Mouse (Mus musculus): ENCODE data around the gene Lcn2.

Gene Lcn2

GRCm38 (mm10) chr2:32343351-32343671 lies 44.7 kb downstream of the Lcn2 start:
- DNase-seq (ENCODE audit: low read depth) = no peak

- no peak for DNase-seq (ENCODE audit: low read depth)
Measured at GRCm38 (mm10) chr2:32342539-32343350, 45.3 kb downstream of the Lcn2 start.

DNA sequence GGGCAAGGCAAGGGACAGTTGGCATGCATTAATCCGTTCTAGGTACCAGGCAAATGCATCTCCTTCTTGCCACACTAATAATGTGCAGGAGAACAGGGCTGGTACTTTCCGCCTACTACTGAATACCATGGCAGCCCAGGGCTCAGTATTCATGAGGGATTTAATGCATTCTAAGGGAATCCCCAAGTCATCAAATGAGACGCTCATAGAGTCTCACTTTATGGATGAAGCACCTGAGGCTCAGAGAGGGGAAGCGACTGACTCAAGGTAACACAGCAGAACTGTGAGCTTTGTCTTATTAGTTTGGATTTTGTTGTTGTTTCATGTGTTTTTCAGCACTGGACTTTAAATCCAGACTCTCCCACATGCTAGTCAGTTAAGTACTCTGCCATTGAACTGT lies 46.0 kb downstream of the Lcn2 start:
- DNase-seq (ENCODE audit: low read depth) = no peak

DNA sequence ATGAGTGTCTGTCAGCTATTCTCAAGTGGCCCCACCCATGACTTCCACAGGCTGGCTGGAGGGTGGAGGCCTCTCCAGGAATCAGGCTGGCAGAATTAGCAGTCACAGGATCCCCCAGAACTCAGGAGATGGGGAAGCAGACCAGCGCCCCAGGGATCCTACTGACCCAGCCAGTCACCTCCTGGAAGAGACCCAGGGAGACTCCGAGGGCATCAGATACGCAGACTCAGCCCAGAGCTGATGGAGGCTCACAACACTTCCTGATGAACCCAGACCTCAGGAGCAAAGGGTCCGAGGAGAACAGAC lies 46.5 kb downstream of the Lcn2 start:
- no peak for DNase-seq (ENCODE audit: low read depth)

- no peak for DNase-seq (ENCODE audit: low read depth)
Measured at GRCm38 (mm10) chr2:32340836-32341633, 47.0 kb downstream of the Lcn2 start.

GRCm38 (mm10) chr2:32339912-32340642 lies 48.0 kb downstream of the Lcn2 start:
- no peak for DNase-seq (ENCODE audit: low read depth)

DNA sequence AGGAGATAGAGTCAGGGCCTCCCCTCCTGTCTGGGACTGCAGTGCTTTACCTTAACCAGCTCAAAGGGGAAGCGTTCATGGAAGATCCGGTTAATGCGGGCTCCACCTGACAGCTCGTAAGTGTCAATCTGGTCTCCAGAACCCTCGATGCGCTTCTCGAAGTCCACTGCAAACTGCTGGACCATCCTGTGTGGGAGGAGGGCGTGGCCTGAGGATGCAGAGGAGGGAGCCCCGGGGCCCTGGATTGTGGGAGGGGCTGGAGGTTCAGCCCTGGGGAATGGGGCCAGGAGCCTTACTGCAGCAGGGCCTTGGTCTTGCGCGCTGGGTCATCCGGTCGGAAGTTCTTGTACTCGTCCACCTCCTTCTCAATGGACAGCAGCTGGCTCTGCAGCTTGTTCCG lies 52.2 kb downstream of the Lcn2 start:
- no peak for DNase-seq (ENCODE audit: low read depth)
